Mouse (Mus musculus) kidney, embryonic 16.5 days (tissue): ENCODE measurements around the gene Cacna1s. TPM values are rescaled to one million over a fixed set of nuclear protein-coding genes. Genes with fewer than 3 reads are reported as not detected.

Experiments used
- ATAC-seq: fragments of 200-750 bp; cut with Nextera tagmentation; 2 replicates; pipeline ENCODE4 v1.8.0; 2017; ENCODE audit warnings: moderate TSS enrichment; ENCODE audit not compliant: low FRiP score, low TSS enrichment
- H3K27ac ChIP-seq: fragments of 300-500 bp; sonication (generic); 2 replicates; pipeline ENCODE4 v1.5.1; 2014; ENCODE audit warnings: low read length
- H3K27me3 ChIP-seq: fragments of 300-500 bp; sonication (generic); 2 replicates; pipeline ENCODE4 v1.6.1; 2014; ENCODE audit warnings: low read length, control low read depth, mixed read lengths; ENCODE audit not compliant: insufficient read depth
- H3K36me3 ChIP-seq: fragments of 300-500 bp; sonication (generic); 2 replicates; pipeline ENCODE4 v1.6.1; 2014; ENCODE audit warnings: low read length, control low read depth, mixed read lengths; ENCODE audit not compliant: insufficient read depth
- H3K4me1 ChIP-seq: fragments of 300-500 bp; sonication (generic); 2 replicates; pipeline ENCODE4 v1.6.1; 2014; ENCODE audit warnings: low read length, control low read depth, mixed read lengths; ENCODE audit not compliant: insufficient read depth
- H3K4me2 ChIP-seq: fragments of 300-500 bp; sonication (generic); replicated peaks from 2 replicates; pipeline ENCODE4 v1.6.1; 2014; ENCODE audit warnings: low read depth, low read length
- H3K4me3 ChIP-seq: fragments of 300-500 bp; sonication (generic); 2 replicates; pipeline ENCODE4 v1.5.1; 2014; ENCODE audit warnings: mild to moderate bottlenecking, low read length
- H3K9ac ChIP-seq: fragments of 300-500 bp; sonication (generic); replicated peaks from 2 replicates; pipeline ENCODE4 v1.6.1; 2014; ENCODE audit warnings: low read length
- H3K9me3 ChIP-seq: fragments of 300-500 bp; sonication (generic); 2 replicates; pipeline ENCODE4 v1.6.1; 2016; ENCODE audit warnings: low read length, control low read depth
- WGBS: fragments of 180-500 bp; shearing (Covaris S2); extraction: QIAGEN DNeasy Blood & Tissue Kit; methylation state at CpG from one replicate; pipeline ENCODE4 v1.1.7; 2014; 5-methylcytosine and 5-hydroxymethylcytosine counted together
- polyA plus RNA-seq: library from polyadenylated mRNA; unstranded; fragments of >200 nt; fragmentation: Nextera tagmentation; extraction: Ambion mirVana; gene quantifications from 2 replicates; pipeline ENCODE4 v1.2.1, GENCODE M21; 2015

Cacna1s gene
- polyA plus RNA-seq, 1 experiment from 2014 or later = 0.36 TPM

GRCm38 (mm10) chr1:136047894-136048293 is 4.7 kb upstream of the Cacna1s start:
- H3K27me3 ChIP-seq = peaks cover 33% of the 10 kb centered on the region
- no peak overlapping the region for H3K9ac ChIP-seq

GRCm38 (mm10) chr1:136050312-136051012 is 2.1 kb upstream of the Cacna1s start, which contains the start of gene Ascl5:
TSS of gene Ascl5 (plus strand) at chr1:136050804.
- peak; percentile 7; the same call in 1 of the 2 replicates for ATAC-seq
- H3K9ac ChIP-seq = no peak within 1 kb of the TSS
- peaks cover 33% of the 10 kb centered on the region for H3K27me3 ChIP-seq
- no peaks in the 10 kb centered on the region for H3K36me3 ChIP-seq
- WGBS = 17% methylated on average over 29 of the region's 29 CpGs
- peaks cover 8% of the 10 kb centered on the region; the same call in 1 of the 2 replicates for H3K4me1 ChIP-seq
- H3K27ac ChIP-seq = no peak within 1 kb of the TSS
- no peaks in the 10 kb centered on the region for H3K9me3 ChIP-seq
- peak within 1 kb of the TSS; percentile 45 for H3K4me2 ChIP-seq
- peak within 1 kb of the TSS; percentile 34 for H3K4me3 ChIP-seq

More at GRCm38 (mm10) chr1:136047894-136048293, 4.7 kb upstream of the Cacna1s start:
- peaks cover 8% of the 10 kb centered on the region; the same call in 1 of the 2 replicates for H3K4me1 ChIP-seq
- no peaks in the 10 kb centered on the region for H3K36me3 ChIP-seq
- WGBS = 73% methylated on average over 9 of the region's 9 CpGs
- H3K27ac ChIP-seq = no peak overlapping the region
- no peaks in the 10 kb centered on the region for H3K9me3 ChIP-seq
- no peak overlapping the region for H3K4me2 ChIP-seq
- H3K4me3 ChIP-seq = no peak overlapping the region
- ATAC-seq = no peak

GRCm38 (mm10) chr1:136051013-136051315 is 1.6 kb upstream of the Cacna1s start:
- peaks cover 33% of the 10 kb centered on the region for H3K27me3 ChIP-seq
- under 1% methylated on average over 36 of the region's 36 CpGs for WGBS
- ATAC-seq = no peak; the same call in 1 of the 2 replicates
- H3K9me3 ChIP-seq = no peaks in the 10 kb centered on the region
- no peak overlapping the region for H3K9ac ChIP-seq
- peak overlapping the region; percentile 45 for H3K4me2 ChIP-seq
- peak overlapping the region; percentile 34 for H3K4me3 ChIP-seq
- peaks cover 8% of the 10 kb centered on the region; the same call in 1 of the 2 replicates for H3K4me1 ChIP-seq
- H3K27ac ChIP-seq = no peak overlapping the region
- H3K36me3 ChIP-seq = no peaks in the 10 kb centered on the region

GRCm38 (mm10) chr1:136051465-136051864 is 1.1 kb upstream of the Cacna1s start:
- WGBS = under 1% methylated on average over 6 of the region's 6 CpGs
- peaks cover 8% of the 10 kb centered on the region; the same call in 1 of the 2 replicates for H3K4me1 ChIP-seq
- H3K4me2 ChIP-seq = peak overlapping the region; percentile 45
- H3K4me3 ChIP-seq = no peak overlapping the region
- H3K27me3 ChIP-seq = peaks cover 33% of the 10 kb centered on the region
- H3K9ac ChIP-seq = no peak overlapping the region
- no peaks in the 10 kb centered on the region for H3K36me3 ChIP-seq
- H3K9me3 ChIP-seq = no peaks in the 10 kb centered on the region
- peak; percentile 80 for ATAC-seq
- no peak overlapping the region for H3K27ac ChIP-seq

GRCm38 (mm10) chr1:136055771-136056170 is 3.2 kb downstream of the Cacna1s start:
- no peak overlapping the region for H3K9ac ChIP-seq
- 78% methylated on average over 3 of the region's 3 CpGs for WGBS
- H3K9me3 ChIP-seq = no peaks in the 10 kb centered on the region
- H3K27ac ChIP-seq = no peak overlapping the region
- no peak overlapping the region for H3K4me2 ChIP-seq
- no peak for ATAC-seq
- peaks cover 9% of the 10 kb centered on the region for H3K27me3 ChIP-seq
- H3K36me3 ChIP-seq = no peaks in the 10 kb centered on the region
- H3K4me3 ChIP-seq = no peak overlapping the region
- peaks cover 5% of the 10 kb centered on the region; the same call in 1 of the 2 replicates for H3K4me1 ChIP-seq

GRCm38 (mm10) chr1:136058594-136058993 is 6.0 kb downstream of the Cacna1s start:
- H3K4me1 ChIP-seq = no peaks in the 10 kb centered on the region
- H3K27me3 ChIP-seq = no peaks in the 10 kb centered on the region
- no peak overlapping the region for H3K4me2 ChIP-seq
- no peaks in the 10 kb centered on the region for H3K9me3 ChIP-seq
- H3K4me3 ChIP-seq = no peak overlapping the region
- no peak overlapping the region for H3K9ac ChIP-seq
- no peaks in the 10 kb centered on the region for H3K36me3 ChIP-seq
- ATAC-seq = no peak
- no peak overlapping the region for H3K27ac ChIP-seq
- 33% methylated on average over 3 of the region's 3 CpGs for WGBS

- no peaks in the 10 kb centered on the region for H3K36me3 ChIP-seq
- H3K4me1 ChIP-seq = no peaks in the 10 kb centered on the region
- no peak for ATAC-seq
- H3K9ac ChIP-seq = no peak overlapping the region
- no peak overlapping the region for H3K4me3 ChIP-seq
- H3K27me3 ChIP-seq = no peaks in the 10 kb centered on the region
- no peak overlapping the region for H3K27ac ChIP-seq
- WGBS = 55% methylated on average over 9 of the region's 9 CpGs
- H3K9me3 ChIP-seq = no peaks in the 10 kb centered on the region
- no peak overlapping the region for H3K4me2 ChIP-seq
Measured at GRCm38 (mm10) chr1:136061041-136061789, 8.7 kb downstream of the Cacna1s start.

- H3K4me1 ChIP-seq = no peaks in the 10 kb centered on the region
- 89% methylated on average over 7 of the region's 7 CpGs for WGBS
- no peak overlapping the region for H3K4me2 ChIP-seq
- H3K27me3 ChIP-seq = no peaks in the 10 kb centered on the region
- no peak overlapping the region for H3K4me3 ChIP-seq
- no peaks in the 10 kb centered on the region for H3K9me3 ChIP-seq
- no peak for ATAC-seq
- H3K27ac ChIP-seq = no peak overlapping the region
- no peak overlapping the region for H3K9ac ChIP-seq
- no peaks in the 10 kb centered on the region for H3K36me3 ChIP-seq
Measured at GRCm38 (mm10) chr1:136061790-136062141, 9.2 kb downstream of the Cacna1s start.

- Histone ChIP-seq H3K36me3 (no peaks in the 10 kb centered on the region), H3K27me3 (no peaks in the 10 kb centered on the region), H3K4me1 (no peaks in the 10 kb centered on the region), H3K27ac (no peak overlapping the region), H3K4me3 (no peak overlapping the region), H3K9me3 (no peaks in the 10 kb centered on the region), H3K9ac (no peak overlapping the region), H3K4me2 (no peak overlapping the region)
- WGBS = 54% methylated on average over 5 of the region's 5 CpGs
- ATAC-seq = no peak
Measured at GRCm38 (mm10) chr1:136063991-136064390, 11.4 kb downstream of the Cacna1s start.

GRCm38 (mm10) chr1:136066621-136067020 is 14.1 kb downstream of the Cacna1s start:
- Histone ChIP-seq H3K27me3 (no peaks in the 10 kb centered on the region), H3K9me3 (no peaks in the 10 kb centered on the region), H3K4me2 (no peak overlapping the region), H3K36me3 (no peaks in the 10 kb centered on the region), H3K27ac (no peak overlapping the region), H3K4me1 (no peaks in the 10 kb centered on the region), H3K9ac (no peak overlapping the region), H3K4me3 (no peak overlapping the region)
- ATAC-seq = no peak; the same call in 1 of the 2 replicates
- 63% methylated on average over 1 of the region's 1 CpGs for WGBS
